Comparison of ENCODE assay signal across 10 mouse cellular contexts in genomic region chr1:40187961-40188360, GRCm38 (mm10). TPM values are rescaled to one million over a fixed set of nuclear protein-coding genes. Genes with fewer than 3 reads are reported as not detected.
DNase-seq lines count a peak whose midpoint lies in the region; ATAC-seq and TF ChIP-seq lines count a peak whose summit lies in the region.
"Had no signal": no experiment of that assay in that cellular context is flagged by ENCODE, and none has a peak within 500 bp of the region (broad histone marks: within the 10 kb centered on the region; RNA-seq: fewer than 3 reads in every experiment).

No protein-coding gene starts in this region.

- no peak overlapping the region for H3K4me2 ChIP-seq in kidney, embryonic 14.5 days (replicated peaks; ENCODE audit: low read depth, low read length)
- H3K4me2 ChIP-seq: limb, embryonic 12.5 days had no signal

- H3K4me3 ChIP-seq in kidney, adult 2 months (ENCODE audit: insufficient read depth, low read depth, low read length): no peak overlapping the region
- no peak overlapping the region for H3K4me3 ChIP-seq in kidney, embryonic 14.5 days (ENCODE audit: low read length)
- H3K4me3 ChIP-seq in midbrain, embryonic 10.5 days: no peak overlapping the region
- H3K4me3 ChIP-seq: erythroblast, embryonic 14.5 days; limb, embryonic 12.5 days had no signal

- intact Hi-C loops in heart, postnatal 36 days (cut with DNase I): no loop called here

- H3K36me3 ChIP-seq in kidney, adult 2 months (ENCODE audit: control insufficient read depth, insufficient read depth, low read length): no peaks in the 10 kb centered on the region
- no peaks in the 10 kb centered on the region for H3K36me3 ChIP-seq in kidney, embryonic 14.5 days (ENCODE audit: control insufficient read depth, insufficient read depth, low read length)
- no peaks in the 10 kb centered on the region for H3K36me3 ChIP-seq in midbrain, embryonic 10.5 days
- H3K36me3 ChIP-seq: limb, embryonic 12.5 days had no signal

- H3K27ac ChIP-seq in kidney, adult 2 months (ENCODE audit: insufficient read depth, low read depth, low read length): no peak overlapping the region
- no peak overlapping the region for H3K27ac ChIP-seq in kidney, embryonic 14.5 days (ENCODE audit: low read depth, low read length)
- no peak overlapping the region for H3K27ac ChIP-seq in midbrain, embryonic 10.5 days (replicated peaks)
- H3K27ac ChIP-seq: limb, embryonic 12.5 days had no signal

- H3K9ac ChIP-seq in kidney, embryonic 14.5 days (ENCODE audit: low read depth, low read length): no peak overlapping the region
- H3K9ac ChIP-seq: limb, embryonic 12.5 days had no signal

- WGBS in kidney, adult 2 months: 82% methylated on average over 1 of the region's 1 CpGs
- 79% methylated on average over 1 of the region's 1 CpGs for WGBS in kidney, embryonic 14.5 days
- WGBS in midbrain, embryonic 10.5 days: 81% methylated on average over 1 of the region's 1 CpGs

- ATAC-seq in kidney, embryonic 14.5 days (ENCODE audit: low FRiP score, low TSS enrichment): no peak

- no peaks in the 10 kb centered on the region for H3K4me1 ChIP-seq in kidney, adult 2 months (ENCODE audit: control insufficient read depth, insufficient read depth, low read length)
- H3K4me1 ChIP-seq in kidney, embryonic 14.5 days (ENCODE audit: control insufficient read depth, insufficient read depth, low read length): no peaks in the 10 kb centered on the region
- H3K4me1 ChIP-seq in midbrain, embryonic 10.5 days: no peaks in the 10 kb centered on the region
- H3K4me1 ChIP-seq: limb, embryonic 12.5 days had no signal

- no peak for TF ChIP-seq POLR2A in kidney, adult 2 months (IDR thresholded peaks at IDR 0.05; ENCODE audit: low read depth, low read length)

- TF ChIP-seq CTCF in kidney, adult 2 months (conservative IDR thresholded peaks at IDR 0.05; ENCODE audit: insufficient read depth, insufficient read length, low read depth, low read length): no peak

- H3K27me3 ChIP-seq in kidney, adult 2 months (replicated peaks; ENCODE audit: control insufficient read depth, insufficient read depth, low read length): no peaks in the 10 kb centered on the region
- no peaks in the 10 kb centered on the region for H3K27me3 ChIP-seq in kidney, embryonic 14.5 days (ENCODE audit: control insufficient read depth, insufficient read depth, low read length)
- H3K27me3 ChIP-seq in midbrain, embryonic 10.5 days (ENCODE audit: low read depth, poor library complexity, severe bottlenecking): no peaks in the 10 kb centered on the region

- no peaks in the 10 kb centered on the region for H3K9me3 ChIP-seq in kidney, embryonic 14.5 days (ENCODE audit: control insufficient read depth, low read length)
- no peaks in the 10 kb centered on the region for H3K9me3 ChIP-seq in midbrain, embryonic 10.5 days (replicated peaks)
- H3K9me3 ChIP-seq: limb, embryonic 12.5 days had no signal

- peak; percentile 81 for DNase-seq in kidney, adult 2 months
- peak; percentile 78 for DNase-seq in adrenal gland, postnatal 14 days
- DNase-seq in heart, postnatal 36 days: peak; percentile 34 to 49
- peak; percentile 76 for DNase-seq in lung, postnatal 25 days (ENCODE audit: low spot score)
- no peak for DNase-seq in midbrain, embryonic 10.5 days (ENCODE audit: low spot score)
- DNase-seq in liver: no peak
- DNase-seq: thymus, postnatal 25 days had no signal

RNA-seq across cellular contexts. Expression of gene Il1r1, which starts 36.9 kb away (rescaled TPM):
- polyA plus RNA-seq in kidney, adult 2 months (2012; rRNA removed): 3.3 and 3.4 TPM in 2 replicates
- polyA plus RNA-seq in kidney, embryonic 14.5 days (2014; fragmentation: Nextera tagmentation; extraction: Ambion mirVana): 2.5 and 4.2 TPM in 2 replicates
- total RNA-seq in adrenal gland, postnatal 14 days (2021): 6.6 and 6.9 TPM in 2 replicates
- total RNA-seq in heart, postnatal 36 days (2021): 1 to 10 TPM; 5.3 to 6.4 TPM
- 0.53 and 0.75 TPM in 2 replicates for polyA plus RNA-seq in midbrain, embryonic 10.5 days (2016; fragmentation: Nextera tagmentation; extraction: Ambion mirVana)

Comparison
In these comparisons a context has a peak if more than half of its experiments do, and no peak if none do; other contexts are left out.
1. DNase-seq: peak in kidney, adult 2 months (single experiment), adrenal gland, postnatal 14 days (single experiment), heart, postnatal 36 days (2 of 2) and lung, postnatal 25 days (single experiment); none in midbrain, embryonic 10.5 days (single experiment) and liver (single experiment).